Mouse (Mus musculus) CH12.LX (cell line): Measurements from ENCODE around the gene Fry. TPM values are rescaled to one million over a fixed set of nuclear protein-coding genes. Genes with fewer than 3 reads are reported as not detected.

Source experiments
- DNase-seq: peaks from one replicate; pipeline ENCODE4 v3.0.0-alpha.2; 2013; ENCODE audit errors: extremely low read depth
- H3K27ac ChIP-seq: 2 replicates; pipeline ENCODE4 v1.5.1; 2012; ENCODE audit warnings: low read depth, mild to moderate bottlenecking, control low read depth, moderate library complexity; ENCODE audit not compliant: insufficient read depth
- H3K27me3 ChIP-seq: replicated peaks from 2 replicates; pipeline ENCODE3; 2012; ENCODE audit warnings: inconsistent platforms
- H3K36me3 ChIP-seq, 2 experiments: replicated peaks in 1 of 2; 2 replicates each; pipeline versions ENCODE3 to v1.6.1; 2012; ENCODE audit warnings: inconsistent platforms in 1 of 2, low read length in 1 of 2, mild to moderate bottlenecking in 1 of 2, mixed read lengths in 1 of 2, moderate library complexity in 1 of 2; ENCODE audit not compliant: control insufficient read depth in 1 of 2, insufficient read depth in 1 of 2
- H3K4me1 ChIP-seq, 2 experiments: 2 replicates each; pipeline ENCODE4 v1.6.1; 2012; ENCODE audit warnings: inconsistent platforms in 1 of 2, moderate library complexity in 1 of 2; ENCODE audit not compliant: insufficient read depth in 2 of 2, control insufficient read depth in 1 of 2
- H3K4me2 ChIP-seq: 2 replicates; pipeline ENCODE4 v1.6.1; 2012; ENCODE audit warnings: low read depth, mild to moderate bottlenecking, control low read depth; ENCODE audit not compliant: poor library complexity, insufficient read depth, severe bottlenecking
- H3K4me3 ChIP-seq, 3 experiments: fragments of 150-350 bp in 1 of 3; sonication (generic) in 1 of 3; replicated peaks in 1 of 3; 2 replicates each; pipeline versions ENCODE3 to v1.5.1; 2011 to 2012; ENCODE audit warnings: low read depth in 2 of 3, low read length in 2 of 3, mild to moderate bottlenecking in 2 of 3, moderate library complexity in 2 of 3, control low read depth in 1 of 3, improper control_type of control experiment in 1 of 3, inconsistent platforms in 1 of 3, mixed read lengths in 1 of 3; ENCODE audit not compliant: poor library complexity in 1 of 3
- H3K79me2 ChIP-seq: replicated peaks from 2 replicates; pipeline ENCODE4 v1.6.1; 2012; ENCODE audit warnings: mild to moderate bottlenecking, moderate library complexity; ENCODE audit not compliant: control insufficient read depth, poor library complexity, insufficient read depth, severe bottlenecking; ENCODE audit errors: extremely low read depth
- H3K9ac ChIP-seq: 2 replicates; pipeline ENCODE4 v1.6.1; 2012; ENCODE audit warnings: low read depth, mild to moderate bottlenecking, control low read depth, moderate library complexity; ENCODE audit not compliant: insufficient read depth
- H3K9me3 ChIP-seq: replicated peaks from 2 replicates; pipeline ENCODE3; 2012; ENCODE audit warnings: low read length, inconsistent platforms, mixed read lengths
- CHD1 ChIP-seq: IDR thresholded peaks from 2 replicates; pipeline ENCODE4 v1.6.1; 2012; ENCODE audit warnings: low read depth, low read length, improper control_type of control experiment, inconsistent platforms
- CHD2 ChIP-seq: IDR thresholded peaks from 2 replicates; pipeline ENCODE4 v1.6.1; 2011; ENCODE audit warnings: low read length, improper control_type of control experiment
- E2F4 ChIP-seq: IDR thresholded peaks from 2 replicates; pipeline ENCODE4 v1.6.1; 2011; ENCODE audit warnings: low read depth, low read length, improper control_type of control experiment; ENCODE audit not compliant: insufficient replicate concordance
- EP300 ChIP-seq: IDR thresholded peaks from 2 replicates; pipeline ENCODE4 v1.6.1; 2011; ENCODE audit warnings: low read length, improper control_type of control experiment
- ETS1 ChIP-seq: conservative IDR thresholded peaks from 2 replicates; pipeline ENCODE4 v1.6.1; 2012; ENCODE audit warnings: low read depth, mild to moderate bottlenecking, inconsistent platforms, low read length, improper control_type of control experiment, moderate library complexity
- GABPA ChIP-seq: IDR thresholded peaks from 2 replicates; pipeline ENCODE4 v1.6.1; 2012; ENCODE audit warnings: low read depth, low read length, improper control_type of control experiment, inconsistent platforms; ENCODE audit not compliant: insufficient replicate concordance
- HCFC1 ChIP-seq: IDR thresholded peaks from 2 replicates; pipeline ENCODE4 v1.6.1; 2012; ENCODE audit warnings: low read depth, mild to moderate bottlenecking, inconsistent platforms, low read length, improper control_type of control experiment
- IRF4 ChIP-seq: IDR thresholded peaks from 2 replicates; pipeline ENCODE4 v1.6.1; 2014; ENCODE audit warnings: low read depth, mild to moderate bottlenecking, inconsistent platforms, low read length, improper control_type of control experiment
- JUND ChIP-seq: conservative IDR thresholded peaks from 2 replicates; pipeline ENCODE4 v1.6.1; 2011; ENCODE audit warnings: low read depth, low read length, improper control_type of control experiment
- KAT2A ChIP-seq: IDR thresholded peaks from 2 replicates; pipeline ENCODE4 v1.6.1; 2012; ENCODE audit warnings: low read length, improper control_type of control experiment, inconsistent platforms; ENCODE audit not compliant: insufficient replicate concordance
- MAX ChIP-seq: IDR thresholded peaks from 2 replicates; pipeline ENCODE4 v1.6.1; 2011; ENCODE audit warnings: low read length, improper control_type of control experiment
- MEF2A ChIP-seq: IDR thresholded peaks from 2 replicates; pipeline ENCODE4 v1.6.1; 2014; ENCODE audit warnings: low read depth, mild to moderate bottlenecking, inconsistent platforms, low read length, improper control_type of control experiment, borderline replicate concordance
- MXI1 ChIP-seq: IDR thresholded peaks from 2 replicates; pipeline ENCODE4 v1.6.1; 2011; ENCODE audit warnings: mild to moderate bottlenecking, low read depth, low read length, improper control_type of control experiment
- MYC ChIP-seq: IDR thresholded peaks from 2 replicates; pipeline ENCODE4 v1.6.1; 2011; ENCODE audit warnings: low read depth, mild to moderate bottlenecking, improper control_type of control experiment, low read length
- NELFE ChIP-seq: IDR thresholded peaks from 2 replicates; pipeline ENCODE4 v1.6.1; 2011; ENCODE audit warnings: low read depth, low read length, improper control_type of control experiment
- NRF1 ChIP-seq: IDR thresholded peaks from 2 replicates; pipeline ENCODE4 v1.6.1; 2014; ENCODE audit warnings: low read depth, mild to moderate bottlenecking, inconsistent platforms, low read length, improper control_type of control experiment, moderate library complexity
- POLR2AphosphoS2 ChIP-seq: IDR thresholded peaks from 2 replicates; pipeline ENCODE4 v1.6.1; 2011; ENCODE audit warnings: low read depth, low read length, improper control_type of control experiment
- RAD21 ChIP-seq: IDR thresholded peaks from 2 replicates; pipeline ENCODE4 v1.6.1; 2011; ENCODE audit warnings: low read depth, mild to moderate bottlenecking, low read length, improper control_type of control experiment, moderate library complexity
- RCOR1 ChIP-seq: conservative IDR thresholded peaks from 2 replicates; pipeline ENCODE4 v1.6.1; 2012; ENCODE audit warnings: low read depth, mild to moderate bottlenecking, inconsistent platforms, low read length, improper control_type of control experiment
- SIN3A ChIP-seq: IDR thresholded peaks from 2 replicates; pipeline ENCODE4 v1.6.1; 2012; ENCODE audit warnings: low read length, improper control_type of control experiment, inconsistent platforms
- SMC3 ChIP-seq: IDR thresholded peaks from 2 replicates; pipeline ENCODE4 v1.6.1; 2011; ENCODE audit warnings: low read depth, low read length, improper control_type of control experiment
- TBP ChIP-seq: conservative IDR thresholded peaks from 2 replicates; pipeline ENCODE4 v1.6.1; 2011; ENCODE audit warnings: low read depth, low read length, improper control_type of control experiment
- UBTF ChIP-seq: IDR thresholded peaks from 2 replicates; pipeline ENCODE4 v1.6.1; 2012; ENCODE audit warnings: low read depth, mild to moderate bottlenecking, inconsistent platforms, low read length, improper control_type of control experiment, moderate library complexity
- USF1 ChIP-seq: IDR thresholded peaks from 2 replicates; pipeline ENCODE4 v1.6.1; 2014; ENCODE audit warnings: low read depth, mild to moderate bottlenecking, inconsistent platforms, low read length, improper control_type of control experiment
- ZNF384 ChIP-seq: IDR thresholded peaks from 2 replicates; pipeline ENCODE4 v1.6.1; 2012; ENCODE audit warnings: low read depth, low read length, improper control_type of control experiment, inconsistent platforms
- dilution Hi-C: fragments of 300-500 bp; cut with MboI; formaldehyde crosslinking; loops from 2 replicates; pipeline ENCODE4 v1.14.3; 2020; ENCODE audit warnings: low sequenced_read_pairs; ENCODE audit not compliant: extremely low pct_unique_long_range_greater_than_20kb, extremely low pct_ligation_motif_present
- in situ Hi-C: fragments of 300-500 bp; cut with MboI; formaldehyde crosslinking; loops from 3 replicates; pipeline ENCODE4 v1.14.3; 2019; ENCODE audit warnings: low sequenced_read_pairs, low pct_ligation_motif_present, low pct_unique_long_range_greater_than_20kb, mixed read lengths
- polyA plus RNA-seq: library from polyadenylated mRNA; unstranded; fragments of >175 nt; gene quantifications from 2 replicates; pipeline ENCODE4 v1.2.1, GENCODE M21; 2012; ENCODE audit warnings: low read depth; ENCODE audit not compliant: insufficient read length
- total RNA-seq, 2 experiments: library from RNA; depleted of rRNA; stranded (reverse); fragments of 300-350 nt in 1 of 2; fragments of >200 nt in 1 of 2; gene quantifications; 2 replicates each; pipeline ENCODE4 v1.2.3; 2012 to 2014

The Fry gene
- total and polyA plus RNA-seq, 3 experiments, result 0.34 to 0.80 (median 0.34) TPM

GRCm38 (mm10) chr5:150295096-150295495 lies 176.7 kb downstream of the Fry start:
- Histone ChIP-seq H3K4me3 (no peak overlapping the region), H3K4me2 (no peak overlapping the region), H3K27me3 (no peaks in the 10 kb centered on the region), H3K79me2 (no peaks in the 10 kb centered on the region), H3K9me3 (peaks cover 34% of the 10 kb centered on the region), H3K9ac (no peak overlapping the region), H3K36me3 (no peaks in the 10 kb centered on the region), H3K27ac (no peak overlapping the region), H3K4me1 (peaks cover 0 to 5% of the 10 kb centered on the region in 2 experiments; a peak in 1 of 4 replicates)
- no peak for DNase-seq
- in situ Hi-C loops (no loop called here), dilution Hi-C loops (no loop called here)
- TF ChIP-seq EP300, result no peak
- no peak for TF ChIP-seq NELFE
- TF ChIP-seq ZNF384, result no peak
- TF ChIP-seq IRF4, result no peak
- TF ChIP-seq MXI1, result no peak
- no peak for TF ChIP-seq CHD2
- no peak for TF ChIP-seq SIN3A
- TF ChIP-seq UBTF, result no peak
- TF ChIP-seq SMC3, result no peak
- no peak for TF ChIP-seq MEF2A
- TF ChIP-seq KAT2A, result no peak
- TF ChIP-seq TBP, result no peak

DNA sequence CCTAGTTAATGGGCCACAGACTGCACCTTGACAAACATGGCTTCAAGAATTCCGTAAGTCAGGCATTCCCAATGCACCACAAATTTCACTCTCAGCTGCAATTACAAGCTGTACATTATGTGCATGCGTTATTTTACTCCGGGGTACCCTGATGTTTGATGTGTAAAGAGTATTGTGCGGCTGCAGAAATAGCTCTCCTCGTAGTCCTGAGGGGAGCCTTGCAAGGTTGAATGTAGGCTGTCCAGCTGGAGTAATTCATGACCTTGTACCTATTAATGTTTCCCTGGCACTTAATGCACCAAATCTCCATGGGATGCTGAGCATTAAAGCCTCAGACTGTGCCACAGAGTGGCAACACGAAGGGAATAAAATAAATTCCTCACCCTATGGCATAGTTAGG lies 180.5 kb downstream of the Fry start:
- Histone ChIP-seq H3K9me3 (peaks cover 29% of the 10 kb centered on the region), H3K27ac (no peak overlapping the region), H3K36me3 (no peaks in the 10 kb centered on the region), H3K4me1 (no peaks in the 10 kb centered on the region), H3K27me3 (no peaks in the 10 kb centered on the region), H3K4me3 (no peak overlapping the region), H3K79me2 (no peaks in the 10 kb centered on the region), H3K4me2 (no peak overlapping the region), H3K9ac (no peak overlapping the region)
- DNase-seq, result no peak
- in situ Hi-C loops (no loop called here), dilution Hi-C loops (no loop called here)
- no peak for TF ChIP-seq RAD21

DNA sequence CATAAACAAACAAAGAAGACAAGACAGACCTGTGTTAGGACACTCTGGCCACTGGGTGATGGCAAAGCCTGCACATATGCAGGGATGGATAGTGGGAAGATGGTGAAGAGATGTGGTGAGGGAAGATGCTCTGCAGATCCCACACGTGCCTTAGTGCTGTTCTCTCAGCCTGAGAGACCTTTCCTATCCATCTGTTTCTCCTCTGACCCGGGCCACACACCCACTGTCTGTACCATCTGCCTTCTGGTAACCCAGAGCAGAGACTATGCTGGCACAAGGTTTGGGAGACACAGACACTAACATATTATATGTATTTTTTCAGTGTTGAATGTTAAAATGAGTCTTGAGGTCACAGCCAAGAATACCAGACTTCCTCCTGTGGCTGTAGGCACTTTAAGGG lies 183.7 kb downstream of the Fry start:
- in situ Hi-C loops, result no loop called here

More for the DNA sequence above, 183.7 kb downstream of the Fry start:
- peaks cover 0 to 13% of the 10 kb centered on the region in 2 experiments; a peak in 2 of 4 replicates for H3K4me1 ChIP-seq
- no peaks in the 10 kb centered on the region for H3K36me3 ChIP-seq
- H3K9ac ChIP-seq, result no peak overlapping the region
- H3K4me2 ChIP-seq, result no peak overlapping the region
- TF ChIP-seq UBTF, result no peak
- no peak for TF ChIP-seq RAD21
- TF ChIP-seq MAX, result no peak
- no peak for TF ChIP-seq USF1
- TF ChIP-seq JUND, result no peak
- TF ChIP-seq POLR2AphosphoS2, result no peak
- TF ChIP-seq GABPA, result no peak
- no peak for TF ChIP-seq HCFC1
- TF ChIP-seq ETS1, result no peak
- TF ChIP-seq E2F4, result no peak
- no peak for TF ChIP-seq NRF1
- TF ChIP-seq KAT2A, result no peak
- no peak for TF ChIP-seq SMC3
- TF ChIP-seq CHD1, result no peak
- TF ChIP-seq RCOR1, result no peak
- no peak for TF ChIP-seq MYC
- peaks cover 38% of the 10 kb centered on the region for H3K9me3 ChIP-seq
- no peaks in the 10 kb centered on the region for H3K27me3 ChIP-seq
- no peaks in the 10 kb centered on the region for H3K79me2 ChIP-seq
- dilution Hi-C loops, result no loop called here
- H3K4me3 ChIP-seq, result no peak overlapping the region
- DNase-seq, result no peak
- H3K27ac ChIP-seq, result no peak overlapping the region
